Mouse (Mus musculus): ENCODE data around the gene Kcnj3. TPM values are rescaled to one million over a fixed set of nuclear protein-coding genes. Genes with fewer than 3 reads are reported as not detected.

Gene Kcnj3
- polyA plus RNA-seq, 1 experiment from 2014 or later: 0.19 TPM

DNA sequence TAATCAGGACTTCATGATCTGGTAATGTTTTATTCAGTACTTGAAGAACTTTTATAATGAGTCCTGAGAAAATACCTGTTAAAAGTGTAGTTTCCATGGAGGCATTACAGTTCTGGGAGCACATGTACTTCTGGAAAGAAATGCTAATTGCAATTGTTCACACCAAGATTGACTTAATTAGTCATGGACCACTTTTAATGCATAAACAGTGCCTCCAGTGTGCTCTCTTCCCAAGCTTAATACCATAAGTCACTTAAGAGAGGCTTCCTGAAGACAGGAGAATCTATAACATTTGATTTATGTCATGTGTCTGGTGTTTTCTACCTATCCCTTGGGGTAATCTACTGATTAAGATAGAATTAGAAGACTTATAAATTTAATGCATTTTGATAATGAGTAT is 111.8 kb downstream of the Kcnj3 start:
- no peaks in the 10 kb centered on the region for H3K36me3 ChIP-seq
- H3K4me1 ChIP-seq: no peaks in the 10 kb centered on the region
- DNase-seq (ENCODE audit: low spot score): no peak
- H3K27me3 ChIP-seq (ENCODE audit: low read depth, poor library complexity, severe bottlenecking): no peaks in the 10 kb centered on the region
- H3K4me3 ChIP-seq: no peak overlapping the region
- H3K27ac ChIP-seq: no peak overlapping the region
- no peaks in the 10 kb centered on the region for H3K9me3 ChIP-seq (replicated peaks)

DNA sequence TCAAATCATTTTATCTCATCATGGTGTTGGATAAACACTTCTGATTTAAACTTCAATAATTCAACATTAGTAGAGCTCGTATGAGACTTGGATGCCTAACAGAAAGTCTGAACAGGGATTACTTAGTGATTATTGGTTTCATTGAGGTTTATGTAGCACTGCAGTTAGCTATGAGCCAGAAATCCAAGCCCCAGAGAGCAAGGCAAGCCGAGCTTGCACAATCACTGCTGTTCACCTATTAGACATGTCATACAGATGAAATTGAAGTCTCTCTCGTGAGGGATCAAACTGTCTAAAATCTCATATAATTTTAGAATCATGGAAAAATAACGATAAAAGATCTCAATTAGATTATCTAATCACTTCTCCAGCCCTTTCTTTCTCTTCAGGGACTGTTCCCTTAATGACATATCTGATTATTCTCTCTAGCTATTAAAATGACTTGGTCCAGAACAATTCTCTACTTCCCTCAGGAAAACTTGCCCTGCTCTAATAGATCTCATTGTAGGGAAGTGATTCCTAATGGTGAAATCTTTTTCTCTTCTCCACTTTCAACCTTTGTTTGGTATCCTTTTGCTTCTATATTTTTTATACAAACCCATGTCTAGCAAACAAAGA is 122.7 kb downstream of the Kcnj3 start:
- Histone ChIP-seq H3K4me3 (no peak overlapping the region), H3K36me3 (no peaks in the 10 kb centered on the region), H3K4me1 (no peaks in the 10 kb centered on the region), H3K9me3 (replicated peaks) (no peaks in the 10 kb centered on the region), H3K27me3 (ENCODE audit: low read depth, poor library complexity, severe bottlenecking) (no peaks in the 10 kb centered on the region), H3K27ac (no peak overlapping the region)
- DNase-seq (ENCODE audit: low spot score): no peak
- 91% methylated on average over 4 of the region's 4 CpGs for WGBS

DNA sequence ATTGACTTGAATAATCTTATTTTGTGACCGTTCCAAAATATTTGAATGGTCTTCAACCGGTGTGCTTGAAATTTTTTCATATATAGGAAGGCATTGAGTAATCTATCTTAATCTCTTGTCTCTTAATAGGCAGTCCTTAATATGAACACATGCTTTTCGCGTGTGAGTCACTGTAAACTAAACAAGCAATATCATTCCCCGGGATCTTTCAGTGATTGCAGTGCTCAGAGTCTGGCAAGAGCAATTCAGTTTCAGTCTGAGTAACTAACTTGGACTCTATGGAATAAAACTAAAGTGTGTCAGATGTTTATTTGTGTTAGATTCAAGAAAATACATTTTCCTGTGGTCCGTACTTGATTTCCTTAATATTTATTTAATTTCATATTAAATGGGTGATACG is 133.5 kb downstream of the Kcnj3 start:
- Histone ChIP-seq H3K27ac (no peak overlapping the region), H3K27me3 (ENCODE audit: low read depth, poor library complexity, severe bottlenecking) (no peaks in the 10 kb centered on the region), H3K36me3 (no peaks in the 10 kb centered on the region), H3K9me3 (replicated peaks) (no peaks in the 10 kb centered on the region), H3K4me1 (no peaks in the 10 kb centered on the region), H3K4me3 (no peak overlapping the region)
- 93% methylated on average over 7 of the region's 7 CpGs for whole genome bisulfite sequencing
- no peak for DNase-seq (ENCODE audit: low spot score)

DNA sequence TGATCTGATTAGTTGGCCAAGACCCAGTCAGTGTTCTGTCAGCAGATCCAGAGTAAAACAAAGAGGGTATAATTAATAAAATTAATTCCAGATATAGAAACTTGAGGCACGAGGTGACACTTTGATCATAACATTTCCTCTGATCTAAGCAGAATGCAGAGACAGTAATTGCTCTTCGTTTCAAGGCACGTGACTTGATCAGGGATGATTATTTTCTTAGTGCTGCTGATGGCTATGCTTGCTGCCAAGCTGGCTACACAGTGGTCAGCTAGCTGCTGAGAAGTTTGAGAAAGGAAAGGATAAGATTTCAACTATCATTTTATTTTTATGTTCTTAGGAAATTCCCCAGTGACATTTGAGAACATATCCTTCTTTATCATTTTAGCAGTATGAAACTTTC is 135.7 kb downstream of the Kcnj3 start:
- WGBS: 46% methylated on average over 3 of the region's 3 CpGs
- H3K27me3 ChIP-seq (ENCODE audit: low read depth, poor library complexity, severe bottlenecking): no peaks in the 10 kb centered on the region
- H3K27ac ChIP-seq: no peak overlapping the region
- H3K4me1 ChIP-seq: no peaks in the 10 kb centered on the region
- no peaks in the 10 kb centered on the region for H3K9me3 ChIP-seq (replicated peaks)
- H3K36me3 ChIP-seq: no peaks in the 10 kb centered on the region
- H3K4me3 ChIP-seq: no peak overlapping the region
- DNase-seq (ENCODE audit: low spot score): no peak

DNA sequence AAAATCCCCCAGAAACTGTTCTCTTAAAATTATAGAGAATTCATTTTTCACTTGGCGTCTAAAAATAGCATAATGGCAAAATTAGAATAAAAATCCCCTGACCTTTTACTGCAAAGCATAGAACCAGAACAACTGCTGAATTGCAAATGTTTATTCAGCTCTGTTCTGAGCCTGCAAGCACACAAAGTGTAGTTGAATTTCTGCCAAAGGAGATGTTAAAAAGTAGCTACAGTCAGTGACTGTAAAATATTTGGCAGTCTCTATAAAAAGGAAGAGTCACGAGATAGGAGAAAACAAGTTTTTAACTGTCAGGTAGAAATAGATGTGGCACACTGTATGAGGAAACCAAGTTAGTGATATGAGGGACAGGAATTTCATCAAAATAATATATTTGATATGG is 144.5 kb downstream of the Kcnj3 start:
- Histone ChIP-seq H3K4me3 (no peak overlapping the region), H3K27me3 (ENCODE audit: low read depth, poor library complexity, severe bottlenecking) (no peaks in the 10 kb centered on the region), H3K36me3 (no peaks in the 10 kb centered on the region), H3K27ac (no peak overlapping the region), H3K4me1 (no peaks in the 10 kb centered on the region), H3K9me3 (replicated peaks) (no peaks in the 10 kb centered on the region)
- 89% methylated on average over 2 of the region's 2 CpGs for WGBS
- DNase-seq (ENCODE audit: low spot score): no peak

DNA sequence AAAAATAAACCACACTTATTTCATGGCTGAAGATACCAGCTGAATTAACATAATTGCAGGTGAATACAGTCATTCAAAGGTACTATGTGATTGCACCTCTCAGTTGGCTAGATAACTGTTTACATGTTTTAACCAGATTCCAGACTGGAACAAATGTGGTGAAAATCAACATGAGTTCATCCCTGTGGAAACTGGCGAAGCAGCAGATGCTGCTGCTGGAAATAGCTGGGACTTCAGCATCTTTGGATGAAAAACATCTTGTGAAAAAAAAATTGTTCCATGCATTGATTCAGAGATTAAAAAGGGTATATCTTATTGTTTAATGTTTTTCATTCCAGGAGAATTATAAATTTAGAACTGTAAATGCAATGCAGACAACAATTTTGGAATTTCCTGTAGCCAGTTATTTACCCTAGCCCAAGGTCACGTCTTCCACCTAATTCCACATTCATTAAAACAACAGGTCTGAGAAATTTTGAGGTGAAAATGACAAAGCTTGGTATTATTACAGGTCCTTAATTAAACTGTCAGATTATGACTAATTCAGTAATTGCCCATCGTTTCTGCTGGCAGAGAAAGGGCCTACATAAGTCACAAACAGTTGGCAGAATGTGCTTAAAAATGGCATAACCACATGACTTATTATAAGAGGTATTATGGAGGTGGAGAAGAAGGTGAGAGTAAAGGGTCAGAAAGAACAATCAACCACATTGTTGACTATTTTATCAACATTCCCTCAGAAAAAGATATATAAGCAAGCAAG is 155.6 kb downstream of the Kcnj3 start:
- H3K9me3 ChIP-seq (replicated peaks): no peaks in the 10 kb centered on the region
- H3K4me3 ChIP-seq: no peak overlapping the region
- H3K4me1 ChIP-seq: no peaks in the 10 kb centered on the region
- WGBS: 71% methylated on average over 3 of the region's 3 CpGs
- DNase-seq (ENCODE audit: low spot score): no peak
- H3K36me3 ChIP-seq: no peaks in the 10 kb centered on the region
- no peaks in the 10 kb centered on the region for H3K27me3 ChIP-seq (ENCODE audit: low read depth, poor library complexity, severe bottlenecking)
- H3K27ac ChIP-seq: no peak overlapping the region
